Comparison of ENCODE assay signal across 20 mouse cellular contexts in the genomic region with DNA sequence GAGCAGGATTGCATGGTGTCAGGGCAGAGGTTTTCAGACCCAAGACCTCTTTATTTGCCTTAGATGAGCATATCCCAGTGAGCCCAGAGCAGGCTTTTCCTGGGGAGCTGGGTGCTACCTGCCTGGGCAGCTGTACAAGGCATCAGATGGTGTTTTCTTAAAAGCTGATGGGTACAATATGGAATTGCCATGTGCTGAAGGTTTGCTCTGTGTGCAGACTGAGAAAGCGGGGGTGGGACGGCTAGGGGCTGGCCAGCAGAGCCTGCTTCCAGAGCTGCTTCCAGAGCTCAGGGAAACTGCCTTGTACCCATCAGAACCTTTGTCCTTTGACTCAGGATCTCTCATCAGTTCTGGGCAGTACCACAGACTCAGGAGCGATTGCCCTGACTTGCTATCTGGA. TPM values are rescaled to one million over a fixed set of nuclear protein-coding genes. Genes with fewer than 3 reads are reported as not detected.
"Had no signal": no experiment of that assay in that cellular context is flagged by ENCODE, and none has a peak within 500 bp of the region (broad histone marks: within the 10 kb centered on the region; RNA-seq: fewer than 3 reads in every experiment).

No protein-coding gene starts in this region.

- DNase-seq: kidney, adult 18-20 months; kidney, adult 9 months; kidney, postnatal 14 days; kidney, postnatal 4 days; liver, embryonic 13.5 days; lung, adult 2 months; lung, postnatal 14 days; thymus, adult 2 months; thymus, postnatal 14 days; thymus, postnatal 4 days had no signal

- H3K27ac ChIP-seq: left cerebral cortex, adult 2 months; liver, embryonic 13.5 days; macrophage; midbrain, embryonic 12.5 days; midbrain, embryonic 15.5 days; neural tube, embryonic 12.5 days; neural tube, embryonic 15.5 days; stomach, postnatal 0 days had no signal

- H3K4me3 ChIP-seq: left cerebral cortex, adult 2 months; liver, embryonic 13.5 days; midbrain, embryonic 12.5 days; midbrain, embryonic 15.5 days; neural tube, embryonic 12.5 days; neural tube, embryonic 15.5 days had no signal

RNA-seq across cellular contexts. Expression of a gene that starts 11.7 kb away (rescaled TPM):
- total RNA-seq: liver, adult 2 months had no signal
- polyA plus RNA-seq: liver, adult 2 months; liver, embryonic 13.5 days; liver, embryonic 16.5 days; macrophage had no signal

RNA-seq across cellular contexts. Expression of a gene that starts 47.3 kb away (rescaled TPM):
- total RNA-seq: megakaryocyte, adult 5-6 weeks had no signal
- polyA plus RNA-seq: macrophage had no signal
